14 mouse cellular contexts compared by ENCODE assay signal in the genomic region with DNA sequence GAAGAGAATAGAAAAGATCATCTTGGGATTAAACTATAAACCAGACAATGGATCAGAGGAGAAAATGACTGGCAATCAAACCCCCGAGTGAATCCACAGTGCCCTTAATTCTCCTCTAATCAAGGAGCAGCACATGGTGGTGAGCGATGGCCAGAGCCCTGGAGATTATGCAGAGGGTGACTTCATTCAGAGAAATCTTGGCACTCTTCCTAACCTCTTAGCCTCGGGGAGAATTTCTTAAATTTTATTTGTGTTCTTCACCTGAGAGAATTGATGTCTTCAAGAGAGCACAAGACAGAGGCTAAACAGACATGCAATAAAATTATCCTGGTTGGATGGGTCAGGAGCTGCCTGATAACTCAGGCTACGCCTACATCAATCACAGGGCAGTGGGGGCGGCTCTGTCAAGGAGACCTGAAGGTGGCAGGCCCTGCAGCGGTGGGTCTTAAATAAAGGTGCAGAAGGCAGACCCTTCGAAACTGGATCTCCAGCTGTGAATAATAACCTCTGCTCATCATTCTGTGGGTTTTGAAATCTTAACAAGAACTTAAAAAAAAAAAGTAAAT.
DNase-seq lines count a peak whose midpoint lies in the region; ATAC-seq and TF ChIP-seq lines count a peak whose summit lies in the region.
"Had no signal": no experiment of that assay in that cellular context is flagged by ENCODE, and none has a peak within 500 bp of the region (broad histone marks: within the 10 kb centered on the region; RNA-seq: fewer than 3 reads in every experiment).

No protein-coding gene starts in this region.

- 0 out of 2 replicates have a peak overlapping the region, but pooled peaks have one; percentile 39 for H3K27ac ChIP-seq in heart, embryonic 13.5 days (replicated peaks)
- 0 out of 2 replicates have a peak overlapping the region, but pooled peaks have one; percentile 39 for H3K27ac ChIP-seq in neural tube, embryonic 11.5 days (ENCODE audit: low read depth, low read length)
- no peak overlapping the region for H3K27ac ChIP-seq in hindbrain, embryonic 15.5 days (replicated peaks)
- H3K27ac ChIP-seq in neural tube, embryonic 14.5 days (ENCODE audit: low read depth, low read length) = peak overlapping the region; percentile 39; the same call in 1 of the 2 replicates
- H3K27ac ChIP-seq in layer of hippocampus, adult 2 months = no peak overlapping the region
- H3K27ac ChIP-seq: intestine, embryonic 15.5 days; liver, embryonic 12.5 days had no signal

- 0 out of 2 replicates have a peak overlapping the region, but pooled peaks have one; percentile 18 for H3K4me2 ChIP-seq in heart, embryonic 13.5 days
- no peak overlapping the region for H3K4me2 ChIP-seq in neural tube, embryonic 11.5 days (ENCODE audit: low read depth)
- H3K4me2 ChIP-seq in hindbrain, embryonic 15.5 days = no peak overlapping the region
- no peak overlapping the region for H3K4me2 ChIP-seq in neural tube, embryonic 14.5 days (ENCODE audit: low read depth, low read length)
- H3K4me2 ChIP-seq: intestine, embryonic 15.5 days; liver, embryonic 12.5 days had no signal

- H3K9me3 ChIP-seq in heart, embryonic 13.5 days = no peaks in the 10 kb centered on the region
- H3K9me3 ChIP-seq in neural tube, embryonic 11.5 days (ENCODE audit: control insufficient read depth, low read length) = no peaks in the 10 kb centered on the region
- H3K9me3 ChIP-seq in hindbrain, embryonic 15.5 days = no peaks in the 10 kb centered on the region
- H3K9me3 ChIP-seq in neural tube, embryonic 14.5 days (ENCODE audit: control insufficient read depth, low read length) = no peaks in the 10 kb centered on the region
- H3K9me3 ChIP-seq: intestine, embryonic 15.5 days; liver, embryonic 12.5 days had no signal

- H3K27me3 ChIP-seq in heart, embryonic 13.5 days (replicated peaks) = no peaks in the 10 kb centered on the region
- H3K27me3 ChIP-seq in neural tube, embryonic 11.5 days (ENCODE audit: control insufficient read depth, insufficient read depth, low read length) = no peaks in the 10 kb centered on the region
- H3K27me3 ChIP-seq in hindbrain, embryonic 15.5 days = no peaks in the 10 kb centered on the region
- no peaks in the 10 kb centered on the region for H3K27me3 ChIP-seq in neural tube, embryonic 14.5 days (ENCODE audit: control insufficient read depth, insufficient read depth, low read length)
- H3K27me3 ChIP-seq: intestine, embryonic 15.5 days; liver, embryonic 12.5 days had no signal

- no peak for TF ChIP-seq CTCF in layer of hippocampus, adult 2 months (conservative IDR thresholded peaks at IDR 0.05)

- DNase-seq in heart, adult 8-10 months (ENCODE audit: low spot score) = no peak
- DNase-seq in neural tube, embryonic 11.5 days (ENCODE audit: low spot score) = peak; percentile 23
- no peak for DNase-seq in neural tube, embryonic 10.5 days (ENCODE audit: extremely low spot score, low spot score)
- DNase-seq in layer of hippocampus, adult 2 months (ENCODE audit: low spot score in 2 of 2) = no peak
- DNase-seq in lung, postnatal 25 days (ENCODE audit: low spot score) = no peak
- DNase-seq: cerebellum, adult 8-10 months; layer of hippocampus, adult 9-11 months; lung, postnatal 10 days; thymus, postnatal 25 days had no signal

- no peak for ATAC-seq in heart, embryonic 13.5 days (ENCODE audit: extremely low read depth, insufficient number of reproducible peaks, low FRiP score, low TSS enrichment)
- peak; percentile 31; the same call in 1 of the 2 replicates for ATAC-seq in neural tube, embryonic 11.5 days (ENCODE audit: insufficient read depth, low FRiP score, low TSS enrichment)
- peak; percentile 38; the same call in 1 of the 2 replicates for ATAC-seq in hindbrain, embryonic 15.5 days (ENCODE audit: low FRiP score, low read depth)
- peak; percentile 73 for ATAC-seq in neural tube, embryonic 14.5 days (ENCODE audit: low read depth)
- ATAC-seq: intestine, embryonic 15.5 days; liver, embryonic 12.5 days had no signal

- no peaks in the 10 kb centered on the region for H3K36me3 ChIP-seq in heart, embryonic 13.5 days
- H3K36me3 ChIP-seq in neural tube, embryonic 11.5 days (ENCODE audit: control insufficient read depth, insufficient read depth, low read length) = no peaks in the 10 kb centered on the region
- no peaks in the 10 kb centered on the region for H3K36me3 ChIP-seq in hindbrain, embryonic 15.5 days
- no peaks in the 10 kb centered on the region for H3K36me3 ChIP-seq in neural tube, embryonic 14.5 days (ENCODE audit: control insufficient read depth, insufficient read depth, low read length)
- H3K36me3 ChIP-seq: intestine, embryonic 15.5 days; liver, embryonic 12.5 days had no signal

- WGBS in heart, embryonic 13.5 days = 26% methylated on average over 7 of the region's 7 CpGs
- 51% methylated on average over 7 of the region's 7 CpGs for WGBS in neural tube, embryonic 11.5 days
- WGBS in hindbrain, embryonic 15.5 days = 41% methylated on average over 7 of the region's 7 CpGs
- WGBS in neural tube, embryonic 14.5 days = 37% methylated on average over 7 of the region's 7 CpGs

- no peak overlapping the region for H3K4me3 ChIP-seq in heart, embryonic 13.5 days
- H3K4me3 ChIP-seq in neural tube, embryonic 11.5 days (ENCODE audit: low read depth, low read length) = no peak overlapping the region
- no peak overlapping the region for H3K4me3 ChIP-seq in hindbrain, embryonic 15.5 days
- no peak overlapping the region for H3K4me3 ChIP-seq in neural tube, embryonic 14.5 days (ENCODE audit: low read depth, low read length)
- no peak overlapping the region for H3K4me3 ChIP-seq in layer of hippocampus, adult 2 months
- H3K4me3 ChIP-seq: intestine, embryonic 15.5 days; liver, embryonic 12.5 days had no signal

- no peak overlapping the region for H3K9ac ChIP-seq in heart, embryonic 13.5 days
- H3K9ac ChIP-seq in neural tube, embryonic 11.5 days (ENCODE audit: low read length) = no peak overlapping the region
- H3K9ac ChIP-seq in hindbrain, embryonic 15.5 days = no peak overlapping the region
- no peak overlapping the region for H3K9ac ChIP-seq in neural tube, embryonic 14.5 days (replicated peaks; ENCODE audit: low read depth, low read length)
- H3K9ac ChIP-seq: intestine, embryonic 15.5 days; liver, embryonic 12.5 days had no signal

- H3K4me1 ChIP-seq in heart, embryonic 13.5 days = peaks cover 14% of the 10 kb centered on the region
- H3K4me1 ChIP-seq in neural tube, embryonic 11.5 days (ENCODE audit: control insufficient read depth, insufficient read depth, low read length) = no peaks in the 10 kb centered on the region
- 0 out of 2 replicates have a peak, but pooled peaks cover 4% of the 10 kb centered on the region for H3K4me1 ChIP-seq in hindbrain, embryonic 15.5 days (replicated peaks)
- H3K4me1 ChIP-seq in neural tube, embryonic 14.5 days (ENCODE audit: control insufficient read depth, insufficient read depth, low read length) = no peaks in the 10 kb centered on the region
- H3K4me1 ChIP-seq: intestine, embryonic 15.5 days; liver, embryonic 12.5 days had no signal

Comparison
In these comparisons a context has a peak if more than half of its experiments do, and no peak if none do; other contexts are left out.
1. H3K27ac ChIP-seq: peak in heart, embryonic 13.5 days (single experiment), neural tube, embryonic 11.5 days (single experiment) and neural tube, embryonic 14.5 days (single experiment); none in hindbrain, embryonic 15.5 days (single experiment) and layer of hippocampus, adult 2 months (single experiment).